Mouse (Mus musculus) adipose tissue, adult 10 weeks (tissue): Measurements from ENCODE around the gene Iba57. TPM values are rescaled to one million over a fixed set of nuclear protein-coding genes. Genes with fewer than 3 reads are reported as not detected.

Experiments used
- polyA plus RNA-seq: library from polyadenylated mRNA; stranded (reverse); fragments of 350-450 nt; fragmentation: Illumina TruSeq; extraction: RNeasy Lipid Tissue Mini Kit (QIAGEN cat#74804); gene quantifications from one replicate; pipeline ENCODE4 v1.2.3, GENCODE M21; 2014; ENCODE audit warnings: low read depth, low replicate concordance

The Iba57 gene
- 4.8 TPM for polyA plus RNA-seq

DNA sequence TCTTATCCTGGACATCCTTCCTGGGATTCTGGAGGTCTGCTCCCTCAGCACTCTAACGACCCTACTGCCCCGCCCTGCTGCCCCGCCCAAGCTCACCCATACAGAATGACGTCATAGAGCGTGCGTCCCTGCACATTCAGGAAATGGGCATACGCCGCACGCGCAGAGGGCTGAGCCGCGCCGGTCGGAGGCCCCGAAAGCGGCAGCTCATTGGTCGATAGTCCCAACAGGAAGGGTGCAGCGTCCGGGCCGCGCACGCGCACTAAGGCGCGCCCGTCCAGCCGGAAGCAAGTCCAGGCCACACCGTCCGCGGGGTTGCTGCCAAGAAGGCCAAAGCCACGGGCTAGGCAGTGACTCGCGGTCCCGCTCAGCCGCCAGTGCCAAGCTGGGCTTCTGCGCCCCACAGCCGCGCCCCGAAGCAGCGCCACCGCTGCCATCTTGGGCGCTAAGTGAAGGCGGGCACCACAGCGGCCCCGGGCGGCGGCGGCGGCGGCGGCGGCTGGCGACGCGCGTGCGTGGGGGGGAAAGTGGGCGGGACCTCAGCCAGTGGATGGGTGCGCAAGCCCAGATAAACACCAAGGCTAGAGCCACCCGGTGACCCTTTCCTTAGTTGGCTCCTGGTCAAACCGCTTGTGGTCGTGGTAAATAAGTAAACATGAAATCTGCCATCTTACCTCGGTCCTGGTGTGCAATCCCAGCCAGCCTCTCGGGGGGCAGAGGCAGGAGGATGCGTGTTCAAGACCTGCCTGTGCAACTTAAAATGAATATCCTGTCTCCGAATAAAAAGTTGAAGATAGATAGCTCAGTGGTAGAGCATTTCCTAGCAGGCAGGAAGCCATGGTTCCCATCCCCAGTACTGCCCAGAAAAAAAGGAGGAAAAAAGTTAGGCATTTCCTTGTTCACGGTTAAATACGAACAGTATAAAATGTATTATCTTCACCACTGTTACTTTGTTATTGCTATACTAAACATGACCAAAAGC lies at the start of gene Iba57:
TSS of gene Iba57 (minus strand) at position 485 of the 982 bp plus-strand sequence.

DNA sequence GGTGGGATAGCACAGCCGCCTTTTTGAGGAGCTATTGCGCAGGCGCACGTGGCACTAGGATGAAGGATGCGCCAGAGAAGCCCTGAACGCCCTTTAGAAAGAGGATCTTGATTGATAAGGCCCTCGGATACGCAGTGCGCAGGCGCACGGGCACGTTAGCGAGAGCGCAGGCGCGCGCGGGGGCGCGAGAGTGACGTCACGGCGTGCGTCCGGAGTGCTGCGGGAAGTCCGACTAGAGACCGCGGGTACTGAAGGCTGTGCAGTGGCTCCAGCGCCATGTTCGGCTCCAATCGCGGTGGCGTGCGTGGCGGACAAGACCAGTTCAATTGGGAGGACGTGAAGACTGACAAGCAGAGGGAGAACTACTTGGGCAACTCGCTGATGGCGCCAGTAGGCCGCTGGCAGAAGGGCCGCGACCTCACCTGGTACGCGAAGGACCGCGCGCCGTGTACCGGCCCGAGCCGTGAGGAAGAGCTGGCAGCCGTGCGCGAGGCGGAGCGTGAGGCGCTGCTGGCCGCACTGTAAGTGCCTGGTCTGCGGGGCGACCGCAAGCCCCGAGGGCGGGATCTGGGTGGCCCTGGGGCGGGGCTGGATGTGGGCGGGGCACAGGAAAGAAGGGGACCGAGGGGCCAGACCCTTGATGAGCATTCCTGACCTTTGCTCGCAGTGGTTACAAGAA lies 44.8 kb upstream of the Iba57 start, which contains the start of gene 2310033P09Rik:
TSS of gene 2310033P09Rik (plus strand) at position 169 of the 679 bp plus-strand sequence.

DNA sequence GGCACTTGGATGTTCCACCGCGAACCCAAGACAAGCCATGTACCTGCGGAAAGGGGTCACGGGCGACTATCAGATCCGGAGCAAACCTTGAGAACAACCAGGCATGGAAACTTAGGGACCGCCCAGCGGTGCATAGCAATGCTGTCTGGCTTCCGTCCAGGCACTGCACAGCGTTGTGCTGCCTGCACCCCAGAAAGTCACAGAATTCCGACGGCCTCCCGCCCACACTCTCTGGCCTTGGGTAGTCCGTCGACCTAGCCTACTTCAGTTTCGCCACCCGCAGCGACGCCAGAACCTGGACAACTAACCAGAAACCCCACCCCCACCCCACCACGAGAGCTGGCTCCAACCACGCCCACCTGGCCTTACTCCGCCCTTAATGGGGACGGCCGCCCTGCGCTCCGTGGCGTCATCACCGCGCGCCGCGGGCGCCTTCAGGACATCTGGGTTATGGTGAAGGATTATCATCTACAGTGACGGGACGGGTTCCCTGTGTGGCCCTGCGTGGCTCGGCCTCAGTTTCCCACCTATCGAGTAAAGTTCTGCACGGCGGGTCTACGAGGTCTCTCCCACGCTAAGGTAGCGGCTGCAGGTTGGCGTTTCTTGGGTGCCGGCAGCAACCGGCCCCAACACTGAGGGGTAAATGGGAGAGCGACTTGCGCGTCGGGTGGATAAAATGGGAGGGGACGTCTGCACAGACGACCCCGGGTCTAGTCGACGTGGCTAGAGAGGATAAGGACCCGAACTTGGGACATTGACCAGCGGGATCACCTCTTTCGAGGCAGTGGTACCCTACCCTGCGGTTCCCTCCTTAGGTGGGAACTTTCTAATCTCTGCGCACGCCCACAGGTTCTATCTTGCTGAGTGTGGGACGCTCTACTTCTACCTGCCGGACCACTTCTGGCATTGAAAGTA lies 38.8 kb upstream of the Iba57 start, which contains the start of gene Mrpl55:
TSS of gene Mrpl55 (plus strand) at position 406 of the 915 bp plus-strand sequence.

DNA sequence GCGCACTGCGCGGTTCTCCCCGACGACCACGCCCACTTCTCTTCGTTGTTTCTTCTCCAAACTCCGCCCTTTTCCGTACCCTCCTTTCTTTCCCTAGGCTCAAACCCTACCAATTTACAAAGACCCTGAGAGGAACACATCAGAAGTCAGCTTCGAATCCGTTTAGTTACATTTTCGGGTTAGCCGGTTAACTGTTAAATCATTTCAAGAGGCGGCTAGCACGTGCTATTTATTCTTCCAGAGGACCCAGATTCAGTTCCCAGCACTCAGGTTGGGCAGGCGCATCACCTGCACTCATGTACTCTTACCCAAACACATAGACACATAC lies 28.5 kb upstream of the Iba57 start, which contains the start of gene Guk1:
TSS of gene Guk1 (minus strand) at position 154 of the 328 bp plus-strand sequence.

DNA sequence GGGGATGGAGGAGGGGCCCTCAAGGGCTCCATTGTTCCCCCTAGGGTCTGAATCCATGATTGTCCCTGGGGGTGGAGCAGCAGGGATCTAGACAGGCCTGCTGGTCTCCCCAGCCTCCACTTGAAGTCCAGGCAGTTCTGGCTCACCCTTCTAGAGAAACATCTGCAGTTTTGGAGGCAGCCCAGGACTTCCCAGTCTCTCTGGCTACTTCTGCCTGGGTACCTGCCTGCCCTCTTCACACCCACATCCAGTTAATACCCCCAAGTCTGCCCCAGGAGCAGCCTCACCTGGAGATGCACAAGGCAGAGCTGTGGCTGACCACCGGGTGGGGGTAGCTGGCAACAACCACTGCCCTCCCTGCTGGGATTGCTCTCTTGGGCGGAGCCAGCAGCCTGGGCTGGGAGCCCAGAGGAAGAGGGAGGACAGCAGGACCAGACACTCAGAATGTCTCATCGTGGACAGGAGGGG lies 19.4 kb upstream of the Iba57 start, which contains the start of gene Gjc2:
TSS of gene Gjc2 (minus strand) at position 350 of the 468 bp plus-strand sequence.

DNA sequence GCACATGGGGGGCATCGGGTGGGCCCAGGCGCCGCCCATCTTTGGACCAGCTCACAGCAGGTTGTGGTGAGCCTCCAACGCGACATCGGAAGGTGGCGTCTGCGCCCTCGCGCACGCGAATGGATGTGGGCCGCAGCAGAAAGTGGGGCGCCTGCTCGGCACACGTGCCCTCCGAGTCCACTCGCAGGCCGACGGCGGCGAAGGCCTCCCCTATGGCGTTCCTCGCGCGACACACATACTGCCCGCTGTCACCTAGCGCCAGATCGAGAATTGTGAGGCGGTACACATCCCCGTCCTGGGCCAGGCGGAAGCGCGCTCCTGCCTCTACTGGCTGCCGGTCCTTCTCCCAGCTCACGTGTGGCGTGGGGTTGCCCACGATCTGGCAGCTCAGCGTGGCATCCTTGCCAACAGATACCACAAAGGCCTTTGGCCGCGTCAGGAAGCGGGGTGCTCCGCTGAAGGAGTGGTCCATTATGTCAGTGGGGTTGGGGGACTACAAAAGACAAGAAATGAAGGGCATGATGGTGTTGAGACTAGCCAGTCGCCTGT lies 27.6 kb downstream of the Iba57 start, which contains the start of gene Obscn:
TSS of gene Obscn (minus strand) at position 499 of the 549 bp plus-strand sequence.

Other genes with a start within 250 kb of the Iba57 start
- 0.21 TPM for gene Btnl10, start 245.8 kb downstream of the Iba57 start, polyA plus RNA-seq
- 80.5 TPM for gene Rnf187, start 224.8 kb downstream of the Iba57 start, polyA plus RNA-seq
- gene Hist3h2ba, start 214.8 kb downstream of the Iba57 start, polyA plus RNA-seq: 1.9 TPM
- gene Hist3h2a, start 209.1 kb downstream of the Iba57 start, polyA plus RNA-seq: 13.9 TPM
- 2.5 TPM for gene Trim17, start 209.1 kb downstream of the Iba57 start, polyA plus RNA-seq
- 24.7 TPM for gene Trim11, start 185.6 kb downstream of the Iba57 start, polyA plus RNA-seq
- 0.27 TPM for gene Obscn, start 27.3 kb downstream of the Iba57 start, polyA plus RNA-seq
- gene Gjc2, start 19.5 kb upstream of the Iba57 start, polyA plus RNA-seq: 2.7 TPM
- 107 TPM for gene Guk1, start 28.5 kb upstream of the Iba57 start, polyA plus RNA-seq
- 44.6 TPM for gene Mrpl55, start 38.7 kb upstream of the Iba57 start, polyA plus RNA-seq
- gene 2310033P09Rik, start 44.6 kb upstream of the Iba57 start, polyA plus RNA-seq: 26.6 TPM
- gene Arf1, start 64.5 kb upstream of the Iba57 start, polyA plus RNA-seq: 415 TPM
- gene Wnt3a, start 127.0 kb upstream of the Iba57 start, polyA plus RNA-seq: 0.31 TPM
- 5.1 TPM for gene Wnt9a, start 143.2 kb upstream of the Iba57 start, polyA plus RNA-seq
- gene Prss38, start 211.9 kb upstream of the Iba57 start, polyA plus RNA-seq: not detected